Mouse (Mus musculus): Measurements from ENCODE around the gene Rpl6. TPM values are rescaled to one million over a fixed set of nuclear protein-coding genes. Genes with fewer than 3 reads are reported as not detected.
"Not testable (repeated sequence)": the region's sequence is repeated elsewhere in the genome, so short reads cannot be mapped to it uniquely, and the experiment has no call there.

Rpl6 gene
- polyA plus RNA-seq, 1 experiment, result 391 TPM

DNA sequence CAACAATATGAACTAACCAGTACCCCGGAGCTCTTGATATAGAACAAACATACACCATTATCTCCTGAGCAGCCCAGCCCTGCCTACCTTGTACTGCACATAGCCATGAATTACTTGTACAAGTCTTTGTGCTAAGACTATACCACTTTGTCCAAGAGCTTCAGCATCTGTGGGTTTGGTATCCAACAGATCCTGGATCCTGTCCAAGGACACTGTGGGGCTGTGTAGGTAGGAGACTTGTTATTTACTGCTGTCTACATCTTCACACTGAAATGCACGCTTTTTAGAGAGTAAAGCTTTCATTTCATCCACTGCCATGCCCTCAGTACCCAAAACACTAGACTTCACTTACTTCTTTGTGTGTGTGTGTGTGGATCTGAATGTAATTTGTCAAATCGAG, 20.6 kb downstream of the Rpl6 start:
- no peak for DNase-seq (ENCODE audit: low read depth)

DNA sequence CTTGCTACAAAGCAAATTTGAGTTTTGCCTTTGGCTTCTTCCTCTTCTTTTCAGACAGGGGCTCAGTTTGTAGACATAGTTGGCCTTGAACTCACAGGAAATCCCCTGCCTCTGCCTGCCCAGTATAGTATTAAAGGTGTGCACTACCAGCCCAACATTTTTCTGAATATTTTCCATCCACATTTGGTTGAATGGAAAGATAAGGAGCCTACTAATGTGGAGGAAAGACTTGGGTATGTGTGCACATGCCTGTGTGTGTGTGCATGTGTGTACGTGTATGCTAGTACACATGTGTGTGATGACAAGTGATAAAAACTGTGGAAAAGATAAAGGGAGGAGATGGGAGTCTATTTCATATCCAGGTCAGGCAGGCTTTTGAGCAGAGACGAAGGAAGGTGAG, 21.6 kb downstream of the Rpl6 start:
- no peak for DNase-seq (ENCODE audit: low read depth)

DNA sequence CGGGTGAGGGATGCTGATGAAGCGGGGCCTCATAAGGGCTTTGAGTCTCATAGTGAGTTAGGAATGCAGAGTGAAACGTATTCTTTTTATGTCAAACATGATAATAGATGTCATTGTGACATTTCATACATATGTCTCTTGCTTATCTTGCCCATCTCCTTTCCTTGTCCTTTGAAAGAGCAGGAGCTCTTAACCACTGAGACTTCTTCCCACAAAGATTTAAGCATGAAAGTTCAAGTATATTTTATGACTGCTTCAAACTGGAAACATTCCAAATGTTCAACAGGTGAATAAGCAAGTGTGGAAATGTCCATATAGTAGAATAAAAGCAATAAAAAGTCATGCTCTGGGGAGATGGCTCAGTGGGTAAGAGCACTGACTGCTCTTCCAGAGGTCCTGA, 22.1 kb downstream of the Rpl6 start:
- peak; percentile 52 for DNase-seq (ENCODE audit: low read depth)

DNA sequence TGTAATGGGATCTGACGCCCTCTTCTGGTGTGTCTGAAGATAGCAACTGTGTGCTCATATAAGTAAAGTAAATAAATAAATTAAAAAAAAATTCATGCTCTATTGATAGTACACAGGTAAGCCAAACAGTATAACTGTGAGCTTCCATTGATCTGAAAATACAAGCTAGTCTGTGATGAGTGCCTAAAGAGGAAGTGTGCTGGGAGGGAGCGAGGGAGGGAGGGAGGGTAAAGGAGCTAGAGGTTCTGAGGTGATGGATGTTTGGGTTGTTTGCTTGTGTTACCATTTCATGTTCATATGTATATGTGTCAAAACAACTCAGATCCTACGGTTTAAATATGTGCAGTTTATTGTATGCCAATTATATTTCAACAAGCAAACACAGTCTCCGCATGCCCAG, 22.6 kb downstream of the Rpl6 start:
- no peak for DNase-seq (ENCODE audit: low read depth)

DNA sequence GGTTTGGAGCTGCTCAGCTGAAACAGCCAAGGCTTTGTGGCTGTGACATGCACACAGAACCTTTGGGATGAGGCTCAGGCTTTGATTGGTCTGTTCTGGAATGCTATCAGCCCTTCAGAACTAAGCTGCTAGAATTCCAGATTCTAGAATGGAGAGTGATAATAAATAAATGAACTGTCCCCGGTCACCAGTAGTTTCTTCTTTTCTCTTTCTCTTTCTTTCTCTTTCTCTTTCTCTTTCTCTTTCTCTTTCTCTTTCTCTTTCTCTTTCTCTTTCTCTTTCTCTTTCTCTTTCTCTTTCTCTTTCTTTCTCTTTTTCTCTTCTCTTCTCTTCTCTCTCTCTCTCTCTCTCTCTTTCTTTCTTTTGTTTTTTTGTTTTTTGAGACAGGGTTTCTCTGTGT, 23.0 kb downstream of the Rpl6 start:
- DNase-seq (ENCODE audit: low read depth), result not testable (repeated sequence)

DNA sequence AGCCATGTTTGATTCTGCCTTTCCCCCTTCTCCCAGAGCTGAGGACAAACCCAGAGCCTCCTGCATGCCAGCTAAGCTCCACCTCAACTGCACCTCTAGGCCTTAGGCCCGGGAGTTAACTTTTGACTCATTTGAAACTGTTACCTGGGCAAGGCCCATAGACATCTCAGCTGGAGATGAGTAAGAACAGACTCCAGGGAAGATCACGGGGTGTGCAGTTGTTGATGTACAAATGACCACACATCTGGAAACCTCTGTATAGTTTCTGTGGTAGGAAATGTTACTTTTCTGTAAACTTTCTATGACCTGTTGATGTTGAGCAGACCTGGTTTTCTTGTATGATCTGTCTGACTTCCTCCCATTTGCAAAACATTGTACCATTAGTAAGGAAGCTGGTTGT, 24.9 kb downstream of the Rpl6 start:
- no peak for DNase-seq (ENCODE audit: low read depth)

DNA sequence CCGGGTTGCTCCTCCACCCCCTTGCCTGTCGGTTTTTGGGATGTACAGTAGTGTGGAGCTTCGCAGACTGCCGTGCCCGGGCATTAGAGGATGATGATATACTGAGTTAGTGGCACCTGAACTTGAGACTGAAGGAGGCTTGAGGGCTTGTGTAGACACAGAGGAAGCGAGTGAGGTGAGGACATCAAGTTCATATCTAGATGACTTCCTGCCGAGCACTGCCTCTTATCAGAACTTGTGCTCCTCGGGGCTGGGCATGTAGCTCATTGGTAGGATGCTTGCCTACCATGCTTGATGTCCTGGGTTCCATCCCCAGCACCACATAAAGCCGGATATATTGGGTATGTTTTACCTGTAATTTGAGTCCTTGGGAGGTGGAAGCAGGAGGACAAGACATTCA, 26.5 kb downstream of the Rpl6 start:
- no peak for DNase-seq (ENCODE audit: low read depth)

DNA sequence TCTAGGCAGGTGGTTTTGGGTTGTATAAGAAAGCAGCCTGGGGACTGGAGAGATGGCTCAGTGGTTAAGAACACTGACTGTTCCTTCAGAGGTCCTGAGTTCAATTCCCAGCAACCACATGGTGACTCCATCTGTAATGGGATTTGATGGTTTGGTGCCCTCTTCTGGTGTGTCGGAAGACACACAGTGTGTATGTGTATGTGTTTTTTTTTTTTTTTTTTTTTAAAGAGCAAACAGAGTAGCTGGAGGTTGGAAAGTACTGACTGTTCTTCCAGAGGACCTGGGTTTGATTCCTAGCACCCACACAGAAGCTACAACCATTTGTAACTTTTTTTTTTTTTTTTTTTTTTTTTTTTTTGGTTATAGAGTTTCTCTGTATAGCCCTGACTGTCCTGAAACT, 28.5 kb downstream of the Rpl6 start:
- DNase-seq (ENCODE audit: low read depth), result no peak

DNA sequence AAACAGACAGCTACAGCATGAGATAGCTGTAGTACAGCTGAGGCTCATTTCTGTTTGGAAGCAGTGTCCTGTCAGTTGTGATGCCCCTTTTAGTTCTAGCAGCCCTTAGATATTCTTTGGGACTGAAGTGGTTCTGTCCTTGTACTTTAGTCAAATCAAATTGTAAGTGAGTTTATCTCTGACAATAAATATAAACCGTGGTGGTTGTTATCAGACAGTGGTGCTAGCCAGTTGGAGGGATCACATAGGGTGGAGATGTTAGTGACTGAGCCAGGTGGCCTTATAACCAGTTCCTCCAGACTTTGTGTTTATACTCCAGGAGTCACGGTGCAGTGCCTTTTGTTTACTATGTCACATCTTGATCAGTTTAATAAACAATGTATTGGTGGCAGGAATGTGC, 29.4 kb downstream of the Rpl6 start:
- no peak for DNase-seq (ENCODE audit: low read depth)

DNA sequence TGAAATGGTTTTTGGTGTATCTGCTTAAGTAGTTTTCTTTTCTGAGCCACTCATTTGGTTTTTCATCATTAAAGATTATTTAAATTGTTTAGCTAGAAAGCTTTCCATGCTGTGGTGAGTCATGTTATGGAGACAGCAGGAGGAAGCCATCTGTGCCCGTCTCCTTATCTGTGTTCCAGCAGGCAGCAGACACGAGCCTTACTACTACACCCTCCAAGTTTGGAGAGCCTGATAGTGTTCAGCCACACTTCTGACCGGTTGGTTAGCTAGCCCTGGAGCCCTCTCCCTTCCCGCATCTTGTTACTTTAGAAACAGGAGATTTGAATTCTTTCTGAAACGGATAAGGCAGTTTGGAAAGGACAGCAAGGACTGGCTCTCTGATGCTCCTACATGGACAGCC, 31.9 kb downstream of the Rpl6 start:
- DNase-seq (ENCODE audit: low read depth), result no peak

DNA sequence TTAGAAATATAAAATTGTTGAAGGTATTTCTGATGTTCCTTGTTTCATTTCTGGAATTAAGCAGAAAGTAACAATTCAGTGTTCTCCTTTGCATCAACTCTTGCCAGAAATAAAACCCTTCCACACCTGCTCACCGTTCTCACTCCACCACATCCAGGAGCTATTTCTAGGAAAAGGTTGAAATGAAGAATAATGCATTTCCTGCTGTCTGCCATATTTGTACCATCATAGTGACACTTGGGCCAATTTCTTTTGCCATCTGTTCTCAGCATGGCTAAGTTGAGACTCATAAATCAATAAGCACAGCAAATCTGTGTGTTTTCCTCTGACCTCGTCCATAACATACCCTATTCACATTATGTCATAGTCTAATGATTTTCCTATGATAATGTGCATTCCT, 33.9 kb downstream of the Rpl6 start:
- DNase-seq (ENCODE audit: low read depth), result no peak

DNA sequence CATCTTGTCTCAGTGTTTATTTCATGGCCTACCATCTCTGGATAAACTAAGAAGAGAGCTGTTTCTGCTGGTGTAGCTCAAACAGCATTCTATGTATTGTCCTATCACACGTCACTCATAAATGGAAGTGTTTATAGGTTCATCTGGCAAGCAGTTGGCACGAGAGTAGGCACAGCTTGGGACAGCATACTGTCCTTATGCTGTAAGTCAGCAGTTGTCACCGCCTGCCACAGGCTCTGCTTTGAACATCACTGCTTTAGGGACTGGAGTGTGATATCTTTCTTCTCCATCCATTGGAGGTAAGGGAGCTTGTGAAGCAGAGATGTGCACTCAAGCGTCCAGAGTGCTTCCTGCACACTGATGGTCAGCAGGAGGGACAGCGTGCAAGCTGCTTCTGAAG, 35.6 kb downstream of the Rpl6 start:
- no peak for DNase-seq (ENCODE audit: low read depth)

DNA sequence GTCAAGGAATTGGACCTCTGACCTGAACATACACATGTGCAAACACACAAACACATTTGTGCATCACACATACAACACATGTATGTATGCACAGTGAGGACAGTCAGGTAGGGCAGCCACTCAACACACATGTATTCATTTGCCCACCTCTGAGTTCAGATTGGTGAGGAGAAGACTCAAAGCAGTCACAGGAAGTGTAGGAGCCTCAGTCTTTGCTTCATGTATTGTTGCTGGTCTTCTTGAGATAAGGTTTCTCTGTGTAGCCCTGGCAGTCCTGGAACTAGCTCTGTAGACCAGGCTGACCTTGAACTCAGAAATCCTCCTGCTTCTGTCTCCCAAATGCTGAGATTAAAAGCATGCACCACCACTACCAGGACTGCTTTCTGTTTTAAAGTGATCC, 36.9 kb downstream of the Rpl6 start:
- DNase-seq (ENCODE audit: low read depth), result no peak

DNA sequence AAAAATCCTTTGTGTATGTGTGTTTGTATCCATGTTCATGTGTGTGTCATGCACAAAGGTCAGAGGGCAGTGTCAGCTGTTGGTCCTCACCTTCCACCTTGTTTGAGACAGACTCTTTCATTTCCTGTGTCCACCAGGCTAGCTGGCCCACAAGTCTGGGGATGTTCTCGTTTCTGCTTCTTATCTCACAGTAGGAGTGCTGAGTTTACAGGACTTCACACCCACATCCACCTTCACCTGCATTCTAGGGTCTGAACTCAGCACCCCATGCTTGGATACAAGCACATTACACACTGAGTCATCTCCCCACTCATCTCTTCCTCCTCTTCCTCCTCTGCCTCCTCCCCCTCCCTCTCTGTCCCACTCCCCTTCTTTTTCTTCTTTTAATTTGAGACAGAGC, 38.0 kb downstream of the Rpl6 start:
- DNase-seq (ENCODE audit: low read depth), result no peak

DNA sequence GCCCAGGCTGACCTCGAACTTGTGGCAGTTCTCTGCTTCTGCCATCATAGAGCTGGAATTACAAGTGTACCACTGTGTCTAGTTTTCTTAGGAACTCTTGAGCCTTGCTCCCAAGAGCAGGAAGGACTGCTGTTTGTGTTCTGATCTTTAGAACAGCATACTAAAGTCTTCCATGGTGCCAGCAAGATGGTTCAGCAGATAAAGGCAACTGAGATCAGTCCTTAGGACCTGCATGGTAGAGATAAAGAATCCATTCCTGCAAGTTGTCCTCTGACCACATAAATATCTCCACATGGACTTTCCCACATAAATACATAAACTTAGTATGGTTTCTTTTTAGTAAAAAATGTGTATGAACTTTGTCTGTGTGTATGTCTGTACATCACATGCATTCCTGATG, 38.4 kb downstream of the Rpl6 start:
- no peak for DNase-seq (ENCODE audit: low read depth)

DNA sequence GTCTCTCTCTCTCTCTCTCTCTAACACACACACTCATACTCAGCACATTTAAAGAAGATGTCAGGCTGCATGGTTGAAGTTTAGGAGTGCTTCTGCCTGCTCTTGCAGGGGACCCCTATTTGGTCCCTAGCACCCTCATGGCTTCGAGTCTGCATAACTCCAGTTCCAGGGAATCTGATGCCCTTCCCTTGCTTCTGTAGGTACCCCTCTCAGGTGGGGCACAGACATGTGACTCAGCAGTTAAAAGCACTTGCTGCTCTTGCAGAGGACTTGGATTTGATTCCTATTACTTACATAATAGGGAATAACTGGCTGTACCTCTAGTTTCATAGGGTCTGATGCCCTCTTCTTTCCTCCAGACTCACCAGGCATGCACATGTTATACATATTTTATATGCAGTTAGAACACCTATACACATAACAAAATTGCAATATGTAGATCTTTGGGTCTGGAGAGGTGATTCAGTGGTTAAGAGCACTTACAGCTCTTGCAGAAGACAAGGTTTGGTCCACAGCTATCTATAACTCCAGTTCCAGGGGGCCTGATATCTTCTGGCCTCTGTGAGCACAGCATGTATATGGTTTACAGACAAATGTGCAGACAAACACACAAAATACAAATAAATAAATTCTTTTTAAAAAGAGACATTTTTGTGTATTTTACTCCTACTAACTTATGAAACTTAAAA, 39.5 kb downstream of the Rpl6 start:
- no peak for DNase-seq (ENCODE audit: low read depth)

DNA sequence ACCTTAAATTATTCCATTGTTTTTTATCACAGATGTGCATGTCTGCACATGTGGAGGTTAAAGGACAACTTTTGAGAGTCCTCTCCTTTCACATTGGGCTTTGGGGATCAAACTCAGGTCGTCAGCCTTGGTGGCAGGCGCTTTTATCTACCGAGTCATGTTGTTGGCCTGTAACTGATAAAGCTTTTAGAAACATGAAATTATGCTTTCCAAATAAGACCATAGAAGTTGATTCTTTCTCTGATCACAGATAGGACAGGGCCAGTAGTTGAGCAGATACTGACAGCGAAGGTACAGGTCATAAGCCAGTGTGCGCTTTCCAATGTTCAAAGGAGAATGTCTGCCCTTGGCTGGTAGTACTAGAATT, 40.1 kb downstream of the Rpl6 start:
- DNase-seq (ENCODE audit: low read depth), result no peak

DNA sequence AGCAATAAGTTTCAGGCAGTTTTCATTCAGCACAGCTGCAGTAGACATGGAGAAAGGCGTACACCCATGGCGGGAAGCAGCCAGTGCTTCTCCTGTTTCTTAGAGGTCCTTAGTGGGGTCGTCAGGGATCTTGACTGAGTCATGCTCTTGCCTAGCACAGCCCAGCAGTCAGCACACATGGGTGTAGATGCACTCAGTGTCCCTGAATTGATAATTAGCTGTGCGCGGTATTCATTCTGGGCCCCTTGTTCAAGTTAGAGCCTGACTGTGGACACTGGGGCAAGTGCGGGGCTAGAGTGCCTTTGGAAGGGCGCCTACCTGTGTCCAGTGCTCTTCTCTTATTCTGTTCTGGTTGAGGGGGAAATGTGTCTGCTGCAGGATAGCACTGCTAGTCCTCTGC, 40.9 kb downstream of the Rpl6 start:
- DNase-seq (ENCODE audit: low read depth), result no peak

DNA sequence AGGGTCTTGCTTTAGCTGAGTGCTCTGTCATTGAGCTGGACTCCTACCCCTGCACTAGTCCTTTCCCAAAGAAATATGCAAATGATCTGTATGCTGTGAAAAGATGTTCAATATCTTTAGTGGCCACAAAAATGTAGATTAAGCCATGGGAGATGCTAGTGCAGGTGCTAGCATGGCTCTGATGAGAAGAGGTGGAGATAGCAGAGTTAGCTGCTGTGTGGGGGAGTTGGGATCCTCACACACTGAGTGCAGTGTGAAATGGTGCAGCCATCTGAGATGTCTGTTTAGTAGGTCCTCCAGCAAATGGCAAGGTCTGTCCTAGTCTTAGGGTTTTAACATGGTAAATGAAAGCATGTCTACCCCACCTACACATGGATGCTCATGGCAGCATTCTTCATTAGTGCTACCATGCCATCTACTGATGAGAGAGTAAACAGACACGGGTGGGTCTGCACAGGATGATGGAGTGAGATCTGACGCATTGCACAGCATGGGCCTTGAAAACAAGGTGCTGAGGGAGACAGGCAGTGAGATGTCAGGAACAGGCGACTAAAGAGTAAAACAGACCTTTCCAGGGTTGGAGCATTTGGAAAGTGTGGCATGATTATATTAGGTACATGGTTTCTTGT, 44.6 kb downstream of the Rpl6 start:
- no peak for DNase-seq (ENCODE audit: low read depth)

DNA sequence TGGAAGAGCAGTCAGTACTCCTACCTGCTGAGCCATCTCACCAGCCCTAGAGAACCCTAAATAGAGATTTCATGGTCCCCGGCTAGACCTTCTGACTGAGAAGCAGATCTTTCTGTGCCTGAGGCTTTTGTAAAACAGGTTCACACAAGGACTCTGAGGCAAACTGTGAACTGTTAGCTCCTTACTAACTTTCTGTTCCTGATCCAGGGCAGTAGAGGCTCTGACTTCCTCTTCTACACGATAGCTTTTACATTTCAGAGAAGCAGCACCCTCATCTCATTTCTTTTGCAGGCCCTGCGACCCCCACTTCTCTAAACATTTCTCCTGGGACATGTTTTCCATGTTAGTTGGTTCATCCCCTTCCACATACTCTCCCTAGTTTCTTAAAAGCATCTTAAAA, 45.4 kb downstream of the Rpl6 start:
- DNase-seq (ENCODE audit: low read depth), result no peak

DNA sequence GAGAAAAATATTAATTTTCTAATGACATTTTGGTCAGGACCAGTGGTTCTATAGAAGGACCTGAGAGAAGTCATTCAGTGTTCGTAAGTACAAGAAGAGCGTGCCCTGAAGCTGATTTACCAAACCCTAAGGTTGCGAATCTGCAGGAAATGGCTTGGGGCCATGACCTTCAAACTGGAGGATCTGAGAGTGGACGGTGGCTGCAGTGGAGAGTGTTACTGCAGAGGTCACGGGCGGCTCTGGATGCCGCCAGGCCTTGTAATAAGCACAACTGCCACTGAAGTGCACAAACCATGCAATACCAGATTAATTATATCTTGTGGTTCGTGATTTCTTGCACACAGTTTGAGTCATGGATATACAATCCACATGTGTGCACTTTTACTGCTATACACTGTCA, 47.5 kb downstream of the Rpl6 start:
- no peak for DNase-seq (ENCODE audit: low read depth)

DNA sequence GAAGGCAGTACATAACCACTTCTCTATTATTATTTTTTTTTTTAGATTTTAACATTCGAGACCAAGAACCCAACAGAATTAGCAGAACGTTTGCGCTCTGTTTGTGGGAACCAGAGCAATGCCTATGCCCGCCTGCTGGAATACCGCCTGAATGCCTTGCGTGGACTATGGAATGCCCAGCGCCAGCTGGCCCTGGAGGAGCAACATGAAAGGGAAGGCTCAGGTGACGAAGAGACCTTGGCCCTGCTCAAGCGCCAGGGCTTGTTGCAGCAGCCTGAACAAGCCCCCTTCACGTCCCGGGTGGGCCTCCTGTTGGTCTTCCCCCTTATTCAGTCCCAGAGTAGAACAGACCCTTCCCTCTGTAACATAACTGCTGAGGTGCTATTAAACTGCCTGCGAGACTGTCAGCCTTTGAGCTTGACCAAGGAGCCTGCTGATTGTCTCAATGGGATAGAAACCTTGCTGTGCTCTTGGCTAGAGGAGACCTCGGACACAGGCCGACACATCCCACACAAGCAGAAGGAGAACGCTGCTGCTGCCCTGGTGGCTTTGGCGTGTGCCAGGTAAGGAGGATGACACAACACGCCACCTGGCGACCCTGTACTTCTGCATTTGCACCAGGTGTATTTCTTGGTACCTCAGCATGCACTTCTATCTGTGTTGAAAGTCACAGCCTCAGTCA, 49.7 kb downstream of the Rpl6 start:
- DNase-seq (ENCODE audit: low read depth), result no peak

DNA sequence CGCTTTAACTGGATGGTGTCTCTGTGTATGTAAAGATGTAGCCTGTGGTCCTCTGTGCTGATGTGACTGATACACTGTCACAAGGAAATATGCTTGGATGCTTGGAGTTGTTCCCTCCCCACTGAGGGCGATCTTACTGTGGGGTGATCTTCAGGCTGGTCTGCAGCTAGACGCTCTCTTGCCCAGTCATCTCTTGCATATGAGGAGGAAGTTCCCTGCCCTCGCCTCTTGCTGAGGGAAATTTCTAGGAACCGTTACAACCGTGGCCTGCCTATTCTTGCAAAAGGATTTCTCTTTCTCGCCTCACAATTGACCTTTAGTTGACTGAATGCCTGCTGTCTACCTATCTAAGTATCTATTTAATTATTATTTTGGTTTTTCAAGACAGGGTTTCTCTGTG, 50.7 kb downstream of the Rpl6 start:
- DNase-seq (ENCODE audit: low read depth), result no peak
